Mouse (Mus musculus): ENCODE results near the gene Pip5k1b. TPM values are rescaled to one million over a fixed set of nuclear protein-coding genes. Genes with fewer than 3 reads are reported as not detected.
A peak's percentile ranks its signal among the peaks of the same experiment; 100 is the strongest.

The Pip5k1b gene
- total and polyA plus RNA-seq, 3 experiments, result 14.6 to 23.1 (median 22.2) TPM

GRCm38 (mm10) chr19:24509391-24509790 is 46.3 kb downstream of the Pip5k1b start:
- Histone ChIP-seq H3K27me3 (ENCODE audit: control insufficient read depth, insufficient read depth, low read length) (no peaks in the 10 kb centered on the region), H3K4me3 (no peak overlapping the region), H3K79me2 (replicated peaks; ENCODE audit: control insufficient read depth, insufficient read depth, low read length) (no peaks in the 10 kb centered on the region), H3K4me1 (ENCODE audit: control insufficient read depth, insufficient read depth, low read length) (no peaks in the 10 kb centered on the region; the same call in 1 of the 2 replicates), H3K27ac (no peak overlapping the region), H3K9ac (ENCODE audit: low read depth, low read length) (no peak overlapping the region), H3K36me3 (ENCODE audit: control insufficient read depth, insufficient read depth, low read length) (no peaks in the 10 kb centered on the region)
- no peak for DNase-seq
- TF ChIP-seq CTCF (IDR thresholded peaks at IDR 0.05), result no peak
- TF ChIP-seq POLR2A (IDR thresholded peaks at IDR 0.05; ENCODE audit: insufficient read depth, low read depth, low read length), result no peak
- TF ChIP-seq EP300 (IDR thresholded peaks at IDR 0.05; ENCODE audit: insufficient read depth, low read depth, low read length), result no peak
- intact Hi-C loops (cut with DNase I), result no loop called here
- whole genome bisulfite sequencing, result 61% methylated on average over 6 of the region's 6 CpGs

- intact Hi-C loops (cut with DNase I), result no loop called here
- Histone ChIP-seq H3K4me3 (no peak overlapping the region), H3K27ac (peak overlapping the region; percentile 36; the same call in 1 of the 2 replicates), H3K27me3 (ENCODE audit: control insufficient read depth, insufficient read depth, low read length) (no peaks in the 10 kb centered on the region), H3K4me1 (ENCODE audit: control insufficient read depth, insufficient read depth, low read length) (no peaks in the 10 kb centered on the region; the same call in 1 of the 2 replicates), H3K36me3 (ENCODE audit: control insufficient read depth, insufficient read depth, low read length) (no peaks in the 10 kb centered on the region), H3K9ac (ENCODE audit: low read depth, low read length) (no peak overlapping the region), H3K79me2 (replicated peaks; ENCODE audit: control insufficient read depth, insufficient read depth, low read length) (no peaks in the 10 kb centered on the region)
- DNase-seq, result no peak
- WGBS, result 47% methylated on average over 13 of the region's 13 CpGs
- TF ChIP-seq POLR2A (IDR thresholded peaks at IDR 0.05; ENCODE audit: insufficient read depth, low read depth, low read length) (no peak), EP300 (IDR thresholded peaks at IDR 0.05; ENCODE audit: insufficient read depth, low read depth, low read length) (no peak), CTCF (IDR thresholded peaks at IDR 0.05) (no peak)
These were observed 47.4 kb downstream of the Pip5k1b start for GRCm38 (mm10) chr19:24508087-24508767.

GRCm38 (mm10) chr19:24502736-24503421 is 52.8 kb downstream of the Pip5k1b start:
- TF ChIP-seq POLR2A (IDR thresholded peaks at IDR 0.05; ENCODE audit: insufficient read depth, low read depth, low read length) (no peak), CTCF (IDR thresholded peaks at IDR 0.05) (no peak), EP300 (IDR thresholded peaks at IDR 0.05; ENCODE audit: insufficient read depth, low read depth, low read length) (no peak)

GRCm38 (mm10) chr19:24501525-24501924 is 54.1 kb downstream of the Pip5k1b start:
- Histone ChIP-seq H3K27ac (no peak overlapping the region), H3K9ac (ENCODE audit: low read depth, low read length) (no peak overlapping the region), H3K4me1 (ENCODE audit: control insufficient read depth, insufficient read depth, low read length) (no peaks in the 10 kb centered on the region), H3K79me2 (replicated peaks; ENCODE audit: control insufficient read depth, insufficient read depth, low read length) (no peaks in the 10 kb centered on the region), H3K27me3 (ENCODE audit: control insufficient read depth, insufficient read depth, low read length) (no peaks in the 10 kb centered on the region), H3K36me3 (ENCODE audit: control insufficient read depth, insufficient read depth, low read length) (no peaks in the 10 kb centered on the region), H3K4me3 (no peak overlapping the region)
- TF ChIP-seq EP300 (IDR thresholded peaks at IDR 0.05; ENCODE audit: insufficient read depth, low read depth, low read length), result no peak
- TF ChIP-seq POLR2A (IDR thresholded peaks at IDR 0.05; ENCODE audit: insufficient read depth, low read depth, low read length), result no peak
- TF ChIP-seq CTCF (IDR thresholded peaks at IDR 0.05), result no peak
- intact Hi-C loops (cut with DNase I), result no loop called here
- no peak for DNase-seq

More at GRCm38 (mm10) chr19:24502736-24503421, 52.8 kb downstream of the Pip5k1b start:
- Histone ChIP-seq H3K4me3 (no peak overlapping the region), H3K79me2 (replicated peaks; ENCODE audit: control insufficient read depth, insufficient read depth, low read length) (no peaks in the 10 kb centered on the region), H3K9ac (ENCODE audit: low read depth, low read length) (no peak overlapping the region), H3K4me1 (ENCODE audit: control insufficient read depth, insufficient read depth, low read length) (no peaks in the 10 kb centered on the region; the same call in 1 of the 2 replicates), H3K27ac (no peak overlapping the region), H3K27me3 (ENCODE audit: control insufficient read depth, insufficient read depth, low read length) (no peaks in the 10 kb centered on the region), H3K36me3 (ENCODE audit: control insufficient read depth, insufficient read depth, low read length) (no peaks in the 10 kb centered on the region)
- no peak for DNase-seq
- WGBS, result 69% methylated on average over 10 of the region's 10 CpGs
- intact Hi-C loops (cut with DNase I), result no loop called here

- Histone ChIP-seq H3K79me2 (replicated peaks; ENCODE audit: control insufficient read depth, insufficient read depth, low read length) (no peaks in the 10 kb centered on the region), H3K27ac (no peak overlapping the region), H3K27me3 (ENCODE audit: control insufficient read depth, insufficient read depth, low read length) (no peaks in the 10 kb centered on the region), H3K4me3 (no peak overlapping the region), H3K36me3 (ENCODE audit: control insufficient read depth, insufficient read depth, low read length) (no peaks in the 10 kb centered on the region), H3K4me1 (ENCODE audit: control insufficient read depth, insufficient read depth, low read length) (no peaks in the 10 kb centered on the region), H3K9ac (ENCODE audit: low read depth, low read length) (no peak overlapping the region)
- DNase-seq, result no peak
- WGBS, result 87% methylated on average over 5 of the region's 5 CpGs
- no peak for TF ChIP-seq POLR2A (IDR thresholded peaks at IDR 0.05; ENCODE audit: insufficient read depth, low read depth, low read length)
- no peak for TF ChIP-seq CTCF (IDR thresholded peaks at IDR 0.05)
- no peak for TF ChIP-seq EP300 (IDR thresholded peaks at IDR 0.05; ENCODE audit: insufficient read depth, low read depth, low read length)
- intact Hi-C loops (cut with DNase I), result no loop called here
These were observed 55.2 kb downstream of the Pip5k1b start for GRCm38 (mm10) chr19:24500431-24500830.

- Histone ChIP-seq H3K27me3 (ENCODE audit: control insufficient read depth, insufficient read depth, low read length) (no peaks in the 10 kb centered on the region), H3K4me3 (no peak overlapping the region), H3K9ac (ENCODE audit: low read depth, low read length) (no peak overlapping the region), H3K79me2 (replicated peaks; ENCODE audit: control insufficient read depth, insufficient read depth, low read length) (no peaks in the 10 kb centered on the region), H3K4me1 (ENCODE audit: control insufficient read depth, insufficient read depth, low read length) (no peaks in the 10 kb centered on the region), H3K36me3 (ENCODE audit: control insufficient read depth, insufficient read depth, low read length) (no peaks in the 10 kb centered on the region), H3K27ac (no peak overlapping the region)
- intact Hi-C loops (cut with DNase I), result no loop called here
- DNase-seq, result no peak
- WGBS, result 67% methylated on average over 3 of the region's 3 CpGs
- TF ChIP-seq EP300 (IDR thresholded peaks at IDR 0.05; ENCODE audit: insufficient read depth, low read depth, low read length) (no peak), POLR2A (IDR thresholded peaks at IDR 0.05; ENCODE audit: insufficient read depth, low read depth, low read length) (no peak), CTCF (IDR thresholded peaks at IDR 0.05) (no peak)
These were observed 56.4 kb downstream of the Pip5k1b start for GRCm38 (mm10) chr19:24499291-24499690.
